Mouse (Mus musculus) olfactory bulb, adult 2 months (tissue): Measurements from ENCODE around the gene Lmod3. TPM values are rescaled to one million over a fixed set of nuclear protein-coding genes. Genes with fewer than 3 reads are reported as not detected.

Source experiments
- H3K27ac ChIP-seq: fragments of 200-500 bp; 2 replicates; pipeline ENCODE4 v1.5.1; 2012; ENCODE audit warnings: low read depth, low read length; ENCODE audit not compliant: insufficient read depth
- H3K4me1 ChIP-seq: fragments of 200-500 bp; 2 replicates; pipeline ENCODE4 v1.6.1; 2012; ENCODE audit warnings: low read length; ENCODE audit not compliant: control insufficient read depth, insufficient read depth
- H3K4me3 ChIP-seq: fragments of 200-500 bp; 2 replicates; pipeline ENCODE4 v1.5.1; 2012; ENCODE audit warnings: mild to moderate bottlenecking, low read depth, low read length, moderate library complexity; ENCODE audit not compliant: insufficient read depth
- CTCF ChIP-seq: fragments of 200-500 bp; IDR thresholded peaks from 2 replicates; pipeline ENCODE4 v1.5.1; 2012; ENCODE audit warnings: low read depth, mild to moderate bottlenecking, low read length, moderate library complexity; ENCODE audit not compliant: insufficient read depth
- POLR2A ChIP-seq: fragments of 200-500 bp; IDR thresholded peaks from 2 replicates; pipeline ENCODE4 v1.6.1; 2012; ENCODE audit warnings: mild to moderate bottlenecking, low read depth, low read length, moderate library complexity; ENCODE audit not compliant: insufficient read depth
- WGBS: fragments of 180-500 bp; shearing (Covaris S2); methylation state at CpG from one replicate; pipeline ENCODE4 v1.1.7; 2018; 5-methylcytosine and 5-hydroxymethylcytosine counted together
- polyA plus RNA-seq: library from polyadenylated mRNA; stranded (reverse); fragments of >200 nt; gene quantifications from 2 replicates; pipeline ENCODE4 v1.2.4, GENCODE M21; 2012; ENCODE audit warnings: low replicate concordance; ENCODE audit not compliant: missing spikeins, insufficient read depth, insufficient read length

Lmod3 gene
- polyA plus RNA-seq, 1 experiment = not detected

GRCm38 (mm10) chr6:97278014-97278787 lies 25.6 kb upstream of the Lmod3 start:
- no peak overlapping the region for H3K27ac ChIP-seq
- peaks cover 6% of the 10 kb centered on the region for H3K4me1 ChIP-seq
- H3K4me3 ChIP-seq = peak overlapping the region; percentile 34
- TF ChIP-seq CTCF (peak; percentile 55; the same call in 1 of the 2 replicates), POLR2A (no peak)
- 9% methylated on average over 19 of the region's 19 CpGs for WGBS

GRCm38 (mm10) chr6:97276890-97277497 lies 24.4 kb upstream of the Lmod3 start:
- 68% methylated on average over 5 of the region's 5 CpGs for WGBS
- Histone ChIP-seq H3K4me1 (peaks cover 6% of the 10 kb centered on the region), H3K4me3 (no peak overlapping the region), H3K27ac (no peak overlapping the region)
- TF ChIP-seq CTCF (no peak), POLR2A (no peak)

GRCm38 (mm10) chr6:97276366-97276765 lies 23.8 kb upstream of the Lmod3 start:
- no peak overlapping the region for H3K27ac ChIP-seq
- TF ChIP-seq CTCF (no peak), POLR2A (no peak)
- H3K4me1 ChIP-seq = peaks cover 6% of the 10 kb centered on the region
- no peak overlapping the region for H3K4me3 ChIP-seq
- whole genome bisulfite sequencing = 21% methylated on average over 4 of the region's 4 CpGs

GRCm38 (mm10) chr6:97275760-97276159 lies 23.2 kb upstream of the Lmod3 start:
- peaks cover 6% of the 10 kb centered on the region for H3K4me1 ChIP-seq
- 57% methylated on average over 4 of the region's 4 CpGs for WGBS
- no peak overlapping the region for H3K27ac ChIP-seq
- H3K4me3 ChIP-seq = no peak overlapping the region
- TF ChIP-seq POLR2A (no peak), CTCF (no peak)

GRCm38 (mm10) chr6:97273777-97274176 lies 21.2 kb upstream of the Lmod3 start:
- WGBS = 65% methylated on average over 3 of the region's 3 CpGs
- peaks cover 6% of the 10 kb centered on the region for H3K4me1 ChIP-seq
- no peak for TF ChIP-seq POLR2A
- no peak for TF ChIP-seq CTCF
- no peak overlapping the region for H3K4me3 ChIP-seq
- no peak overlapping the region for H3K27ac ChIP-seq

- peaks cover 2% of the 10 kb centered on the region for H3K4me1 ChIP-seq
- no peak overlapping the region for H3K27ac ChIP-seq
- no peak overlapping the region for H3K4me3 ChIP-seq
- TF ChIP-seq CTCF = no peak
- no peak for TF ChIP-seq POLR2A
- WGBS = 94% methylated on average over 16 of the region's 16 CpGs
Observed at GRCm38 (mm10) chr6:97273058-97273710, 20.6 kb upstream of the Lmod3 start.

- Histone ChIP-seq H3K4me1 (no peaks in the 10 kb centered on the region), H3K4me3 (no peak overlapping the region), H3K27ac (no peak overlapping the region)
- WGBS = 80% methylated on average over 2 of the region's 2 CpGs
- TF ChIP-seq POLR2A (no peak), CTCF (no peak)
Observed at GRCm38 (mm10) chr6:97272349-97272748, 19.8 kb upstream of the Lmod3 start.

- WGBS = 73% methylated on average over 11 of the region's 11 CpGs
- no peaks in the 10 kb centered on the region for H3K4me1 ChIP-seq
- TF ChIP-seq POLR2A = no peak
- TF ChIP-seq CTCF = no peak
- no peak overlapping the region for H3K4me3 ChIP-seq
- no peak overlapping the region for H3K27ac ChIP-seq
Observed at GRCm38 (mm10) chr6:97269596-97269995, 17.0 kb upstream of the Lmod3 start.

GRCm38 (mm10) chr6:97267132-97267531 lies 14.6 kb upstream of the Lmod3 start:
- WGBS = 97% methylated on average over 2 of the region's 2 CpGs
- H3K4me1 ChIP-seq = no peaks in the 10 kb centered on the region
- no peak overlapping the region for H3K27ac ChIP-seq
- no peak overlapping the region for H3K4me3 ChIP-seq
- no peak for TF ChIP-seq CTCF
- TF ChIP-seq POLR2A = no peak
